Mouse (Mus musculus) olfactory bulb, adult 2 months (tissue): ENCODE results near the gene Mgat5b.

ENCODE experiments used
- CTCF ChIP-seq: fragments of 200-500 bp; IDR thresholded peaks from 2 replicates; pipeline ENCODE4 v1.5.1; 2012; ENCODE audit warnings: low read depth, mild to moderate bottlenecking, low read length, moderate library complexity; ENCODE audit not compliant: insufficient read depth
- POLR2A ChIP-seq: fragments of 200-500 bp; IDR thresholded peaks from 2 replicates; pipeline ENCODE4 v1.6.1; 2012; ENCODE audit warnings: mild to moderate bottlenecking, low read depth, low read length, moderate library complexity; ENCODE audit not compliant: insufficient read depth

GRCm38 (mm10) chr11:116988131-116988530, 69.5 kb downstream of the Mgat5b start:
- TF ChIP-seq CTCF (no peak), POLR2A (no peak)
